Mouse (Mus musculus): ENCODE measurements around the gene Vmn1r1. TPM values are rescaled to one million over a fixed set of nuclear protein-coding genes. Genes with fewer than 3 reads are reported as not detected.
"Not testable (repeated sequence)": the region's sequence is repeated elsewhere in the genome, so short reads cannot be mapped to it uniquely, and the experiment has no call there.

Gene Vmn1r1
- not detected for total RNA-seq (2021)
- long read RNA-seq: 0 reads

GRCm38 (mm10) chr1:182164386-182164785 is at the start of gene Vmn1r1:
Gene Vmn1r1 (minus strand): TSS chr1:182164486.
- no peak for DNase-seq (ENCODE audit: low spot score in 2 of 2)

- DNase-seq (ENCODE audit: low spot score in 2 of 2): no peak
Observed at GRCm38 (mm10) chr1:182210322-182210721, 46.0 kb upstream of the Vmn1r1 start.

- no peak for DNase-seq (ENCODE audit: low spot score in 2 of 2)
Observed at GRCm38 (mm10) chr1:182192581-182192980, 28.3 kb upstream of the Vmn1r1 start.

- no peak for DNase-seq (ENCODE audit: low spot score in 2 of 2)
Observed at GRCm38 (mm10) chr1:182191816-182192545, 27.7 kb upstream of the Vmn1r1 start.

- DNase-seq (ENCODE audit: low spot score in 2 of 2): no peak
Observed at GRCm38 (mm10) chr1:182191181-182191580, 26.9 kb upstream of the Vmn1r1 start.

- no peak for DNase-seq (ENCODE audit: low spot score in 2 of 2)
Observed at GRCm38 (mm10) chr1:182189669-182190440, 25.6 kb upstream of the Vmn1r1 start.

- DNase-seq (ENCODE audit: low spot score in 2 of 2): not testable (repeated sequence)
Observed at GRCm38 (mm10) chr1:182182449-182182848, 18.2 kb upstream of the Vmn1r1 start.

GRCm38 (mm10) chr1:182181456-182182305 is 17.4 kb upstream of the Vmn1r1 start:
- DNase-seq (ENCODE audit: low spot score in 2 of 2): no peak

GRCm38 (mm10) chr1:182176985-182177384 is 12.7 kb upstream of the Vmn1r1 start:
- DNase-seq (ENCODE audit: low spot score in 2 of 2): not testable (repeated sequence)

- DNase-seq (ENCODE audit: low spot score in 2 of 2): not testable (repeated sequence)
Observed at GRCm38 (mm10) chr1:182170206-182170605, 5.9 kb upstream of the Vmn1r1 start.

GRCm38 (mm10) chr1:182162951-182163350 is 1.3 kb downstream of the Vmn1r1 start:
- no peak for DNase-seq (ENCODE audit: low spot score in 2 of 2)

- DNase-seq (ENCODE audit: low spot score in 2 of 2): no peak
Observed at GRCm38 (mm10) chr1:182159575-182159974, 4.7 kb downstream of the Vmn1r1 start.

GRCm38 (mm10) chr1:182157734-182158133 is 6.6 kb downstream of the Vmn1r1 start:
- DNase-seq (ENCODE audit: low spot score in 2 of 2): no peak

- no peak for DNase-seq (ENCODE audit: low spot score in 2 of 2)
Observed at GRCm38 (mm10) chr1:182149966-182150365, 14.3 kb downstream of the Vmn1r1 start.

- DNase-seq (ENCODE audit: low spot score in 2 of 2): no peak
Observed at GRCm38 (mm10) chr1:182148864-182149514, 15.3 kb downstream of the Vmn1r1 start.

GRCm38 (mm10) chr1:182145546-182145945 is 18.7 kb downstream of the Vmn1r1 start:
- DNase-seq (ENCODE audit: low spot score in 2 of 2): no peak

GRCm38 (mm10) chr1:182143288-182143687 is 21.0 kb downstream of the Vmn1r1 start:
- DNase-seq (ENCODE audit: low spot score in 2 of 2): no peak

GRCm38 (mm10) chr1:182142725-182143124 is 21.6 kb downstream of the Vmn1r1 start:
- no peak for DNase-seq (ENCODE audit: low spot score in 2 of 2)

- peak; percentile 61 to 88 for DNase-seq (ENCODE audit: low spot score in 2 of 2)
Observed at GRCm38 (mm10) chr1:182140370-182140769, 23.9 kb downstream of the Vmn1r1 start.

- no peak for DNase-seq (ENCODE audit: low spot score in 2 of 2)
Observed at GRCm38 (mm10) chr1:182139937-182140336, 24.3 kb downstream of the Vmn1r1 start.

GRCm38 (mm10) chr1:182138172-182138571 is 26.1 kb downstream of the Vmn1r1 start:
- no peak for DNase-seq (ENCODE audit: low spot score in 2 of 2)

Measured in layer of hippocampus, adult 18-20 months (tissue).